Mouse (Mus musculus) layer of hippocampus, postnatal 36 days (tissue): ENCODE measurements around the gene Lrp2. TPM values are rescaled to one million over a fixed set of nuclear protein-coding genes. Genes with fewer than 3 reads are reported as not detected.
"Not testable (repeated sequence)": the region's sequence is repeated elsewhere in the genome, so short reads cannot be mapped to it uniquely, and the experiment has no call there.

Experiments
- DNase-seq, 2 experiments: peaks; one replicate each; pipeline ENCODE4 v3.0.0; 2022
- total RNA-seq, 2 experiments: library from RNA; stranded (reverse); gene quantifications; 2 replicates each; pipeline ENCODE4 v1.2.3; 2021

Lrp2 gene
- total RNA-seq, 2 experiments from 2014 or later: 0.65 to 0.86 TPM

DNA sequence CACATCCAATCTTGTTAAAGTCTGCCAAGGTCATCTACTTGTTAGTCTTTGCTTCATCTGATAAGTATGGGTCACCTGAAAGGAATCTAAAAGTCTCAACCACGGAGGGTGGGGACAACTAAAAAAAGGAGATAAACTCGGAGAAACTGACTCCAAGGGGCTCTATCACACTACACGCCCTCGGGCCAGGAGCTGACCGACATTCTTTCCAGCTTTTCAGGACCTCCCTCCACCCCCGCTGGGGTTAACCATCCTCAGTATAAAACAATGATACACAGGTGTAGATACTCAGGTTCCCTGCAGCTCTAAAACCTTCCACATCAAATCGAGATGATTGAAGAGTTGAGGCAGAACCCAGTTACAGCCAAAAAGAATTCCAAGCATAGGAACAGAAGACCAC lies 3.0 kb downstream of the Lrp2 start:
- DNase-seq: no peak

DNA sequence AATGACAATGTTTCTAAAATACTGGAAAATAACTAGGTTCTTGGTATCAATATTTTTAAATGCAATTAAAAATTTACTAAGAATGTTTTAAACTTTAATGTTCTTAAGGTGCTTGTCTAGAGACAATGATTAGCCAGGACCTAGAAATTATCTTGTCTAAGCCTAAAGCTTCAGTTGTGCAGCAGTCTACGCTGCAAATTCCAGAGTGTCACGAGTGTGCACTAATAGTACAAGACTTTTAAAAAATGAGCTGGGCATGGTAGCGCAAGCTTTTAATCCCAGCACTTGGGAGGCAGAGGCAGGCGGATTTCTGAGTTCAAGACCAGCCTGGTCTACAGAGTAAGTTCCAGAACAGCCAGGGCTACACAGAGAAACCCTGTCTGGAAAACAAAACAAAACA lies 3.8 kb downstream of the Lrp2 start:
- not testable (repeated sequence) for DNase-seq

DNA sequence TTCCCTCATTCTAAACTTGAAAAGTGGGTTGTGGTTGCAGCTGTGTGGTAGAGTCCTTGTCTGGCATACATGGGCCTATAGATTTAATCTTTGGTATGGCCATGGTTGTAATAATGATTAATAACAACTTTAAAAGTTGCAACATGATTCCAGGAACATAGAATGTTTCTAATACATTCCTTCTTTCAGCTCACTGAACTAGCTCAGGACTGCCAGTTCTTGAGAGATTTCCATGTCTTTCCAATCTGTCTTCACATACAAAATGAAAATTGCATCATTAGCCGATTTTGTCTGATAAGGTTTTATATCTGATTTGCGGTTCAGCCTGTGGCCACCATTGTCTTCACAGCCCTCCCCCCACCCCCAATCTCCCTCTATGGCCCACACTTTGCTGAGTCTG lies 5.8 kb downstream of the Lrp2 start:
- no peak for DNase-seq

DNA sequence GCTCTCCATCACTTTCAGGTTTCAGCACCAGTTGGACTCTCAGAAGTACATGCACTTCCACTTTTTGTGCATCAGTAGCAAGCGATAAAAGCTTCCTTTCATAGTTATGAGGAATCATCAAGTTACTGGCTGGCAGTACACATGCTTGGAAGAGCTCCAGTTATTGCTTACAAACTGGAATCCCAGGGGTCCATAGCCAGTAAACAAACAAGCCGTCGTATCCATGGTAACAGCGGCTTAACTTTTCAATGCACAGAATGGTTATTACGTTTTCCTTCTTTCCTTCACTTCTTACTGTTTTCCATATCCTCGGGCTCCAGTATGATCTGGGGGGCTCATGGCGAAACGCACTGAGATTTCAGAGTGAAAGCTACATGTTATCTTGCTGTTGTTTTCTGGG lies 7.7 kb downstream of the Lrp2 start:
- DNase-seq: no peak

DNA sequence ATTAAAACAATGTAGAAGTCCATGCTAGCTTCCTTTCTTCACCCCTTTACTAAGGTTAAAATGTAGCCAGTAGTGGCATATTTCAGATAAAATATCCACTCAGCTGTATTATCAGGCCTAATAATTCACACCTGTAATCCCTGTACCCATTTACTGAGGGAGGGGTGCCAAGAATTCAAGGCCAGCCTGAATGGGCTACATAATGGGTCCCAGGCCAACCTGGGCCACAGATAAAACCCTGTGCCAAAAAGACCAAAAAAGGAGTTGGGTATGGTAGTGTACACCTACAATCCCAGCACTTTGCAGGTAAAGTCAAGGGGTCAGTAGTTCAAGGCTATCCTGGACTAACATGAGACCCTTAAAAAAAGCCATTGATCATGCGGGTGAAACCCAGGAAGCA lies 9.3 kb downstream of the Lrp2 start:
- no peak for DNase-seq

DNA sequence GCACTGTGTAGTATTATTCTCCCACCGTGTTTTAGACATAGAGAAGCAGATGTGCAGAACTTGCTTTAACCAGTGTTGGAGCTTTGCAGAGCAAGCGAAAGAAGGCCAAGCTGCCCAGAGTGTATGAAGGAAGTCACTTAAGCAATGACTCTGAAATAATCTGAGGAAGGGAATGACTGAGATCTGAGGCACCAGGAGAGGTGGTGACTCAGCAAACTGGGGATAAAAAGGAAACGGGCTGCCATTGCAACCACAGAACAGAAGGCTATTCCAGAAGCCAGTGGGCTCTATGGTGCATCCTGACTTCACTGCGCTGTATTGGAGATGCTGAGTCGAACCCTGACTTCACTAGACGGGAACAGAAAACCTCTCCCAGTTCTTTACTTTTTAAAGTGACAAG lies 10.9 kb downstream of the Lrp2 start:
- DNase-seq: no peak

DNA sequence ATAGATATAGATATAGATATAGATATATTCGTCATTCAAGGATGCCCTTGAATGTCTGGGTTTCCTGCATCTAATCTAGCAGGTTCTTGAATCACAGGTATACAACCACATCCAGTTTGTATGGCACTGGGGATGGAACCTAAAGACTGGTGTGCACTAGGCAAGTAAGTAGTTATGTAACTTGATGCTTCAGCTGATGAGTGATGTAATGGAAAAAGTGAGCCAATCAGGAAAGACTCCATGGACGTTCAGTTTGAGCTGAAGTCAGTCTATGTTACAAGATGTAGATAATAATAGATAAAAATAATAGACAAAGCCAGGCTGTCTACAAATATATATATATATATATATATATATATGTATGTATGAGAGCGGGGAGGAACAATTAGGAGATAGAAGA lies 11.6 kb downstream of the Lrp2 start:
- no peak for DNase-seq

DNA sequence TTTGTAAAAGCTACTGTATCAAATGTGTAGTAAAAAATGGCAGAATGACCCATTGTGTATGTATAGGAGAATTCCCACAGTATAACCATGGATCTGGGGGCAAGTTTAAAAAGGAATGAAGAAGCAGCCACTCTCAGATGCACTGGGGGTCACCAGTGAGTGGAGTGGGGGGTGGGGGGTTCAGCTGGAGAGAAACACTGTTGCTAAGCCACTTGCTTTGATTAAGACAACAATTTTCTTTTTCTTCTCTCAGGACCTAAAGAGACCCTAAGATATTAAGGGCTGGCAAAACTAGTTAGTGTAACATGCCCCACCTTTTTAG lies 12.2 kb downstream of the Lrp2 start:
- no peak for DNase-seq

DNA sequence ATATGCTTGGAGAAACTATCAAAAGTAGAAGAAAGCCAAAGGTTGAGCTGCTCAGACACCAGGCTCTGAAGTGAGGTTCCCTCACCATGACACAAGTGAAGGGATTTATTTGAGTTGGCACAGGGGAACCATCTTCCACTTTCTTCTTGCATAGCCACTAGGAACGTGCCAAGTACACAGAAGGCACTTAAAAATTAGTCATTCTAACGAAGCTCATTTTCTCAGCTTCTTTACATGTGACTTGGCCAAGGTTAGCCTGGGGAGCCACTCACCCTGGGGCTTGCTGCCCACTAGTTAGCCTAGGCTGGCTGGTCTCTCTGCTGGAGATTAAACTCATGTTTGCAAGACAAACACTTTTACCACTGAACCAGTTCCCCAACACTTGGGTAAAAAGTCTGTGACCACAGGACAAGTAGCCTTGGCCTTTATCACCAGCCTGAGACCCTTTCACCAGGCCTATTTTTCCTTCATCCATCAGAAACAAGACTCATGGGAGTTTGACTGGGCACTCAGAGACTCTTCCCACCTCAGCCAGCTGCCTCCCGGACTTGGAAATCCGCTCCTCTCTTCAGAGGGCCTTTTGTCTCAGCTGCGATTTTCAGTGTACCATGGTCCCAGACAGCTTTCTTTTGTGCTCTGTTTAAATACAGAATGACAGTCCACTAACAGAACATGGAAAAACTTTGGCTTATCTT lies 12.7 kb downstream of the Lrp2 start:
- DNase-seq: no peak

DNA sequence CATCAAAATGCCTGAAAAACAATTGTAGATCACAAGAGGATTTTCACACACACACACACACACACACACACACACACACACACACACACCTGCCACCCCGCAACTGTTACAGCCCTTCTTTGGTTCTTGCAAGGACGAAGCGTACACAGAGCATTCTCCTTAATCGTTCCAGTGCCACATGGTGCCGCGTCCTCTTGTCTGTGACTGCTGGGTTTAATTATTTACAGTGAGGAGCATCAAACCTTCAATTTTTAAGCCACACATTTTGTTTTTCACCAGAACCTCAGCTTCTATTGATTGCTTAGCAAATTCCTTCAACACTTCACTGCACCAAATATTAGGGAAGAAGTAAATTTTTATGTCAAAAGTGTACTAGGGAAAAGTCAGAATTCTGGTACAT lies 15.3 kb downstream of the Lrp2 start:
- DNase-seq: no peak

DNA sequence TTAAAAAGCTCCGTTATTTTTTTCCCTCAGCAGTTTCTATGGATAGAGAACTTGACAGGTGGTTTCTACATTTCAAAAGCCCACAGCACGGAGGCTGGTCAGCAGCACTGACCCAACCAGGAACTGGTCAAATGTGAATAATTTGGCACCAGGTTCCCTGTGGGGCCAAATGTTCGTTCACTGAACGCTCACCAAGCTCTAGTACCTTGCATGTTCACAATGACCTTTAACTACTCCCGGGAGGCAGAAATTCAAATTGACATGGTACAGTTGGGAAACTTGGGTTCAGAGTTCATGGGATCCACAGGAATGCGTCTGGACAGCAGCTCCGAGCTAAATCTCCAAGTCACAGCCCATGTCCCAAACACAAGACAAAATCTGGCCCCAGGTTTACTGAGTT lies 19.6 kb downstream of the Lrp2 start:
- no peak for DNase-seq

DNA sequence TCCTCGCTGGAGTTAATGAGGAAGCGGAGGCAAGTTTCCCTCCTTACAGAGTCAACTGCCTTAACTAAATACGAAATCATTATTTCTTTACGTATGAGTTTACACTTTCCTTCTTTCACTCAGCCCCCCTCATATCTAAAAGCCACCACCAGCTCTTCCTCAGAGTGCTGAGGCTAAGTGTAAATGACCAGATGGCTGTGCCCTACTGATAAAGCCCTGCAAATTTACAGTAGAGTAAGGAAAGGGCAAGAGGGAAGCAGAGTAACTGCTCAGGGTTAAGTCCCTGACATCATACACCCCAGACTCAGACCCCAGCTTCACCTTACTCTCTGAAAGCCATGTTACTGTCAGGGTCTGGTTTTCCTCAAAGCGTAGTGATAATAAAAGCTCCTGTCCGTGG lies 22.4 kb downstream of the Lrp2 start:
- DNase-seq: no peak

DNA sequence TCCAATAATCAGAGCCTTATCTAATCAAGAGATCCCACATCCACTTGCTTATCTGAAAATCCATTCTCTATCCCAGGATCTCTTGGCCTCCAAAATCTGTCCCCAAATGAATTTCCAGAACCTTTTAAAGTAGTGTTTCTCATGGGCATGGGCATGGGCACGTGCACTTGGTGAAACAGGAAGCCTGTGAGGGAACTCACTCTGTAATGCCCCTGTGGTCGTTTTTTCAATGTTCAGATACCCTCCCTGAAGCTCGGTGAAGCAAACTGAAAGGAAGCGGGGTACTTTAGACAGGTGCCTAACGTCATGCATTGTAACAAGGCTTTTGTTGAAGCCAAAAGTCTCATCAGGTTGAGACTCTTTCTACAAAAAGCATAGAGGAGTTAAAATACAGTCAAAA lies 23.1 kb downstream of the Lrp2 start:
- DNase-seq: no peak

DNA sequence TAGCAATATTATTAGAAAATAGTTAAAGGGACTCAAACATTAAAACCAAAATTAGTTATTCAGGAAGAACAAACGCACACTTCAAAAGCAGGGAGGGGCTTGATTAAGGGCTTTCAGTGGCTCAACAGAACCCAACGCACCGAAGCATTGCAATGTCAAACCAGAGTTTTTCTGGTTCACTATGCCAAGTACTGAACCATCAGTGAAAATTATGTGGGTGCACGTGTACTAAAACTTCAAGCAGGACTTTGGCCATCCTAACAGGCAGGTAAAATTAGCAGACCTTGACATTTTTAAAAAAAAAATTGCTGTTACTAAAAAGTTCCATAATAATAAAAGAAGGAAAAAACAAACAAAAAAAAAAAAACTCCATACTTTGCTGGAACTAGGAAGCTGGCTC lies 25.6 kb downstream of the Lrp2 start:
- DNase-seq: no peak

DNA sequence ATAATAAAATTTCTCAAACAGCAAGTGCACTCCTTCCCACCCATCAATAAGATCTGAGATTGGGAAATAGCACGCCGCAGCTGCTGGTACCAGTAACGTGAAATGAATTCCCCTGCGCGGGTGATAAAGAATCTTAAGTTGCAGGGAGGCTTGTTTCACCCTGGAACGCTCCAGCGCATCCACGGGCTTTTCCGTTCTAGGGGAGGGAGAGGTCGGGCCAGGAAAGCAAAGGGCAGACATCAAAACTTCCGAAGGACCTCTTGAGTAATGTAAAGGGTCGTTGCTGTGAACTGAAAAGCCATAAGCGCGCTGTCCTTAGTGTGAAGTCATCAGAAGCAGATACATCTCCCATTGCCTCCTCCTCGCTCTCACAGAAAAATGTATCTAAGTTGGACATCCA lies 26.5 kb downstream of the Lrp2 start:
- DNase-seq: no peak

DNA sequence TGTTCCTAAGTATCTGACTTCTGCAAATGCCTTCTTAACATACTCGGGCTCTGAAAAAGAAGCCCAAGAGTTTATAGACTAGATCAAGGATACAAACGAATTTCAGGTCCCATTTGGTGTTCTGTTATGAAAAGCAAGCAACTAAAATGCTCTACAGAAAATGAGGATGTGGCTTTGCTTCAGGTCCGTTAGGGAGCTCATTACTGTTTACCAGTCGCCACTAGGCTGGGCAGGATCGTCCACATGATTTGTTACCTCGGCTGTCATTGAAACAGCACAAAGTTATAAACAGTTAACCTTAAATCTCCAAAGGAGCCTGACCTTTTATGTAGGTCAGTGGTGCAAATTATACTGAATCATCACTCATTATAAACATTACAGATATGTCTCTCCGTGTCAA lies 29.2 kb downstream of the Lrp2 start:
- DNase-seq: no peak

DNA sequence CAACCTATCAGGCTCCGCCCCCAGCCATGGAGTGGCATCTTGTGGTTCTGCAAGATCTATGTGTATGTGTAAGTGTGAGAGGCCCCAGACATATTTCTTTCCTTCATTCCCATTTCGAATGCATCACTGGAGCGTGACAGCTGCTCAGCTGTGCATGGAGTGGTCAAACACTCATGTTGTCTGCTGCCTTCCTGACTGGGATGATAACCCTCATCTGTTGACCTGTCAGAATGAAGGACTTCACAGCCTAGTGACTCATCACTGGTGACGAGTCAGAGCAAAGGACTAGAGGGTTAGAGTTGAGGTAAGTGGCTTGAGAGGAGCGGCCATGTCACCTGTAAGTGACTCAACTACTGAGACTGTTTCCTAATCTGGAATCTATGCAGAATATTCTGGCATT lies 34.2 kb downstream of the Lrp2 start:
- no peak for DNase-seq

DNA sequence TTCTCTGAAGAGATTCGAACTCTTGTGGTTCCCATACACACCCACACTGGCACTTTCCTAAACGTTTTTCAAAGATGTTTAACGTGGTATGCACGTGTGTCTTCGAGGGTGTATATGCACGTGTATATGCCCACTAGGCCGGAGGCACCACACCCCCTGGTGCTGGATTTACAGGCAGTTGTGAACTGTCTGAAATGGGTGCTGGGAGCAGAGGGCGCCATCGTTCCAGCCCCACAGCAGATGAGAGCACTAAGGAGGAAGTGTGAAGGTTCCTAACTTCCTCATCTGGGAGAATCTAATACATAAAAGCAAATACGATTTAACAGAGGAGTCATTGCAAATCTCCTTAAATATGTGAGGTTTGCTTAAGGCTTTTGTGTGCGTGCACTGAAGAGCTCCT lies 39.0 kb downstream of the Lrp2 start:
- no peak for DNase-seq

DNA sequence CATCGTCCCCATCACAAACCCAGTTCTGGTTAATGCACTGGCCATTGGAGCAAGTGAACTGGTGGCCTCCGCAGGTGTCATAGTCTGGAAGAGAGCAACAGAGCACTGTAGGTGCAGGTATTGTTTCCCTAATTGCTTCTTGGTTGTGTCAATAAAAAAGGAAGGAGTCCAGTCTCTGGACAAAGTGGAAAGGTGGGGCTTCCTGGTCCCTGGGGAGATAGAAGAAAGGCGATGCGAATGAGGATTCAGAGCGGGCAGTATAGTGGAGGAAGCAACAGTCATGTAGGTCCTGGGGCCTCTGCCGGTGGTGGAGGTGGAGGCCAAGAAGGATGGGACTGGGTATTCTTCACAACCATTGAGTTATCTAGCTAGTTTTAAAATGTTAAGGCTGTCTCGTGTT lies 49.8 kb downstream of the Lrp2 start:
- no peak for DNase-seq

DNA sequence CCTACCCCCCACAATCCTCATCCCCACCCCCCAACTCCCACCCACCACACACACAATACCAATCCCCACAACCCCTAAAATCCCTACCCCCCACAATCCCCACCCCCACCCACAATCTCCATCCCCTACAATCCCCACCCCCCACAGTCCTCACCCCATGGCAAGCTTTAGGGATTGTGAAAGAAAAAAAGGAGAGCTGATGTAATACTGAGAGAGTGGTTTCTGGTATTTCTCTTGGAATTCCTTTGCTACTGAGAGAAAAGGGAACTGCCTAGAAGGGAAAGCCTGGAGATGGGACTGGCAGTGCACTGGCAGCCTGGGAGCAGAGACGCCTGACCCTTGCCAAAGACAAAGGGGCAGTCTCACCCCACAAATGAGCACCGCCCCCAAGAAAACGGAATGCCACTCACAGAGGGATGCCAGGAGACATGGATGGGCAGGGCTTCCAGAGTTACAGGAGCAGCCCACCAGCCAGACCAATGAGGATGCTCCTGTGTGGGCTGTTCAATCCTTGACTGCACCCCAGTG lies 54.3 kb downstream of the Lrp2 start:
- no peak for DNase-seq

DNA sequence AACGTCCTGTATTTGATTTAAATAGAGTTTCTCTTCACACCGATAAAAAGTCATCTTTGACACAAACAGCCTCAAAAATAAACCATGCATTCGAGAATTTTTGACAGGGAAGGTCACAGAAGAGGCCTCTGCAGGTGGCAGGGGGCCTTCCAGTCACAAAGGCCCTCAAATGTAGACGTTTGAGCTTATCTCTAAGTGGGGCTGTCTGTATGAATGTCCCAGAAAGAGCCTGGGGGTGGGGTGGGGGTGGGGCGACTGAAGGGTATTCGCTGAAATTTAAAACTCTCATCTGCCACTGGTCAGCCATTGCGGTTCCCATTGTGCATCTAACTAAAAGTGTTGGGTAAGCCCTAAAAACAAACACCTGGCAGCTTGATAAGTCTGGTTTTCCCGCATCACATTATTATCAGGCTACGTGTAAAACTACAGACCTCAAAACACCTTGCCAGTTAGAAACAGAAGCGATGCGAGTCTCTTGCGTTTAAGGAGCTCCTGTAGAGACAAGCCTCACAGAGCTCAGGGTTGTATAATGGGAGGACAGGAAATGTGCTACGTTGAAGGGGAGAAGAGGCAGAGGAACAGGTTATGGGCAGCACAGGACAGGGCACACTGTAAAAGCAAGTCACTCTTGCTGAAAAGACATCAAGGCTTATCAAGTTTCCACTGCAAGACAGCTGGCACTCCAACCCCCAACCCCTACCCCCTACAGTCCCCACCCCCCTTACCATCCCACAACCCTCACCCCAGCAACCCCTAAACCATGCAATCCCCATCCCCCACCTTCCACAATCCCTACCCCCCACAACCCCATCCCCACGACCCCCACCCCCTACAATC lies 55.0 kb downstream of the Lrp2 start:
- DNase-seq: no peak

DNA sequence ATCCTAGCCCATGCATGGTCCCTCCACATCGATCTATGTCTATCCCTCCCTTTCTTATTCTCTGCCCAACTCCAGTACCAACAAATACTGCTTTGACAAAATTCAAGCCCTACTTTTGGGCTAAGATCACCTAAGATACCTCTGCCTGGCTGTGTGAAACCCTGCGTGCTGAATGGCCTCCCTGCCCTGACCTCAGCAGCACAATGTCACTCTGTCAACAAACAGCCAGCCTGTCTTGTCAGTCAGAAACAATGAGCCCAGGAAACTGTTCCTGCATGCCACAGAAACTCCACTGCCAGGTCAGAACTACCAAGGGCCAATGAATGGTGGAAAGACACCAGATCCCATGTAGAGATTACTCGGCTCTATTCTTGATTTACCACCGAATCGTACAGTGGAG lies 55.7 kb downstream of the Lrp2 start:
- DNase-seq: no peak

DNA sequence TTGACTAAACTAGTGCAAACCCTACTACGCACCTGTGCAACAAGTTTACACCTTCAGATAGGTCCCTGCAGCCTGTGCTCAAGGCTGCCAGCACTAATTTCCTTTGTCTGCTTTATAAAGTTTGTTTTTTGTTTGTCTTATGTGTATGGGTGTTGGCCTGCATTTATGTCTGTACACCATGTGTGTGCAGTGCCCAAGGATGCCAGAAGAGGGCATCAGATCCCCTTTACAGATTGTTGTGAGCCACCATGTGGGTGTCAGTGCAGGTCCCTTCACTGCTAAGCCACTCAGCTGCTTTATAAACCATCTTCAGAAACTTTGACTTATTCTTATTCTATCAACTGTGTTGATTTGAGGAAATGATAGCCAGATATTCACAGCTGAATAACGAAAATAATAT lies 65.6 kb downstream of the Lrp2 start:
- DNase-seq: no peak

DNA sequence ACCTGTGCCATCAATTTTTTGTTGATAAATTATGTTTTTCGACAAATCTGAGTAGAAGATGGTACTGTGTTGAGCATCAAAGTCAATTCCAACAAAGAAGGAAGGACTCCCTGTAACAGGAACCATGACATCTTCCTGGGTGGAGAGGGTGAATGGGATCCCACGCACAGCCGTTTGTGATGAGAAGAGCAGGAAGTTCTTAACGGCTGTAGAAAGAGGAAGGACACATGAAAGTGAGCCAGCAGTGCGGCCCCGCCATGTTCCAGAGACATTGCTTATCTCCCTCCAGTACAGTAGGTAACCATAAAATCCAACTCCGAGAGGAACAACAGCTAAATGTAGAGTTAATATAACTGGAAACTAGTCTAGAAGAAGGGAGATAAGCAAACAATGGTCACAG lies 67.6 kb downstream of the Lrp2 start:
- DNase-seq: no peak
